ENCODE assay signal across 16 mouse cellular contexts in the genomic region with DNA sequence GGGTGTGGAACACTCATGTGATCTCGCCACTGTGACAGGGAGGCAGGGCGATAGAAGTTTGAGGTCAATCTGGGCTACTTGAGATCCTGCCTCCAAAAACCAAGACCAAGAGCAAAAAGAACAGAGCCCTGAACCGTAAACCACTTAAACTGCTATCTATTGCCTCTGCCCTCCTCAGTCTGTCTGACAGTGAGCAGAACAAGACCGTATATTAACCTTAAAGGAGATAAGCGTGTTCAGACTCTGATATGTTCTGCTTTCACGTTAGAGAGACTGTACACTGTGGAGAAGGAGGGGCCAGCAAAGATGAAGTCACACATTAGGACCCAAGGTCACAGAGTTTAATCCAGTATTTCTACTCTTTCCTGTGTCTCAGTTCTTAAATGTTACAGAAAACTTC.
A peak's percentile ranks its signal among the peaks of the same experiment; 100 is the strongest.
DNase-seq lines count a peak whose midpoint lies in the region; ATAC-seq and TF ChIP-seq lines count a peak whose summit lies in the region.
"Had no signal": no experiment of that assay in that cellular context is flagged by ENCODE, and none has a peak within 500 bp of the region (broad histone marks: within the 10 kb centered on the region; RNA-seq: fewer than 3 reads in every experiment).

No protein-coding gene starts in this region.

- no peak overlapping the region for H3K9ac ChIP-seq in kidney, embryonic 16.5 days (replicated peaks; ENCODE audit: low read length)
- no peak overlapping the region for H3K9ac ChIP-seq in intestine, postnatal 0 days (ENCODE audit: low read depth, low read length)
- H3K9ac ChIP-seq: forebrain, postnatal 0 days; hindbrain, embryonic 14.5 days; midbrain, embryonic 13.5 days had no signal

- no peak overlapping the region for H3K4me3 ChIP-seq in kidney, adult 2 months (ENCODE audit: insufficient read depth, low read depth, low read length)
- no peak overlapping the region for H3K4me3 ChIP-seq in kidney, embryonic 16.5 days (ENCODE audit: low read length)
- H3K4me3 ChIP-seq in intestine, postnatal 0 days (ENCODE audit: low read depth, low read length): no peak overlapping the region
- H3K4me3 ChIP-seq: midbrain, embryonic 13.5 days had no signal

- WGBS in kidney, adult 2 months: 57% methylated on average over 6 of the region's 6 CpGs
- 73% methylated on average over 6 of the region's 6 CpGs for WGBS in kidney, embryonic 16.5 days
- WGBS in intestine, postnatal 0 days: 37% methylated on average over 6 of the region's 6 CpGs

- no peaks in the 10 kb centered on the region for H3K27me3 ChIP-seq in kidney, adult 2 months (replicated peaks; ENCODE audit: control insufficient read depth, insufficient read depth, low read length)
- no peaks in the 10 kb centered on the region for H3K27me3 ChIP-seq in kidney, embryonic 16.5 days (ENCODE audit: insufficient read depth, low read length)
- no peaks in the 10 kb centered on the region for H3K27me3 ChIP-seq in intestine, postnatal 0 days (replicated peaks; ENCODE audit: control insufficient read depth, insufficient read depth, low read length)
- H3K27me3 ChIP-seq: midbrain, embryonic 13.5 days had no signal

- TF ChIP-seq CTCF in kidney, adult 2 months (conservative IDR thresholded peaks at IDR 0.05; ENCODE audit: insufficient read depth, insufficient read length, low read depth, low read length): no peak
- TF ChIP-seq CTCF in intestine, postnatal 0 days (IDR thresholded peaks at IDR 0.05; ENCODE audit: low read depth): no peak

- peak; percentile 19 to 72 for DNase-seq in adrenal gland, adult (ENCODE audit: inconsistent age in 2 of 2, low spot score in 1 of 2)
- DNase-seq in adrenal gland, postnatal 25 days: no peak
- peak; percentile 8 for DNase-seq in kidney, adult 2 months
- no peak for DNase-seq in left cerebral cortex, postnatal 25 days (ENCODE audit: low spot score in 2 of 2)
- no peak for DNase-seq in lung, postnatal 4 days
- DNase-seq: cerebellum, adult 2 months; forebrain, postnatal 0 days; heart, postnatal 10 days; kidney, postnatal 4 days had no signal

- H3K27ac ChIP-seq in kidney, adult 2 months (ENCODE audit: insufficient read depth, low read depth, low read length): no peak overlapping the region
- no peak overlapping the region for H3K27ac ChIP-seq in kidney, embryonic 16.5 days (ENCODE audit: low read length)
- no peak overlapping the region for H3K27ac ChIP-seq in intestine, postnatal 0 days (ENCODE audit: low read depth, low read length)
- H3K27ac ChIP-seq: hindbrain, embryonic 14.5 days; macrophage; midbrain, embryonic 13.5 days had no signal

- intact Hi-C loops in left cerebral cortex, postnatal 25 days (cut with DNase I): no loop called here

- no peak for TF ChIP-seq POLR2A in kidney, adult 2 months (IDR thresholded peaks at IDR 0.05; ENCODE audit: low read depth, low read length)

- no peaks in the 10 kb centered on the region for H3K9me3 ChIP-seq in kidney, embryonic 16.5 days (ENCODE audit: low read length)
- no peaks in the 10 kb centered on the region for H3K9me3 ChIP-seq in intestine, postnatal 0 days (ENCODE audit: control insufficient read depth)
- H3K9me3 ChIP-seq: midbrain, embryonic 13.5 days had no signal

- no peak for ATAC-seq in kidney, embryonic 16.5 days (ENCODE audit: low FRiP score, low TSS enrichment)
- ATAC-seq in intestine, postnatal 0 days: no peak
- ATAC-seq in megakaryocyte-erythroid progenitor cell, adult 5-6 weeks (replicated peaks; ENCODE audit: low FRiP score, low TSS enrichment, poor library complexity, severe bottlenecking): peak; percentile 91
- ATAC-seq: CD4-positive, CD25-positive, alpha-beta regulatory T cell, adult 4 months; forebrain, postnatal 0 days; midbrain, embryonic 13.5 days had no signal

- H3K36me3 ChIP-seq in kidney, adult 2 months (ENCODE audit: control insufficient read depth, insufficient read depth, low read length): no peaks in the 10 kb centered on the region
- H3K36me3 ChIP-seq in kidney, embryonic 16.5 days (ENCODE audit: insufficient read depth, low read length): no peaks in the 10 kb centered on the region
- H3K36me3 ChIP-seq in intestine, postnatal 0 days (ENCODE audit: control insufficient read depth, insufficient read depth): no peaks in the 10 kb centered on the region

- no peak overlapping the region for H3K4me2 ChIP-seq in kidney, embryonic 16.5 days (replicated peaks; ENCODE audit: low read depth, low read length)
- H3K4me2 ChIP-seq in intestine, postnatal 0 days (replicated peaks; ENCODE audit: low read depth): peak overlapping the region; percentile 21; the same call in 1 of the 2 replicates
- H3K4me2 ChIP-seq: hindbrain, embryonic 14.5 days; midbrain, embryonic 13.5 days had no signal

- peaks cover 5% of the 10 kb centered on the region; the same call in 1 of the 2 replicates for H3K4me1 ChIP-seq in kidney, adult 2 months (ENCODE audit: control insufficient read depth, insufficient read depth, low read length)
- H3K4me1 ChIP-seq in kidney, embryonic 16.5 days (ENCODE audit: insufficient read depth, low read length): no peaks in the 10 kb centered on the region
- no peaks in the 10 kb centered on the region for H3K4me1 ChIP-seq in intestine, postnatal 0 days (replicated peaks; ENCODE audit: control insufficient read depth, insufficient read depth, low read length)
- H3K4me1 ChIP-seq: midbrain, embryonic 13.5 days had no signal

Comparison
In these comparisons a context has a peak if more than half of its experiments do, and no peak if none do; other contexts are left out.
1. DNase-seq: peak in adrenal gland, adult (2 of 2) and kidney, adult 2 months (single experiment); none in adrenal gland, postnatal 25 days (single experiment), left cerebral cortex, postnatal 25 days (0 of 2) and lung, postnatal 4 days (0 of 2).